Mouse (Mus musculus) heart, embryonic 13.5 days (tissue): ENCODE results near the gene Foxp1. TPM values are rescaled to one million over a fixed set of nuclear protein-coding genes. Genes with fewer than 3 reads are reported as not detected.

Experiments
- ATAC-seq: fragments of 200-750 bp; cut with Nextera tagmentation; 2 replicates; pipeline ENCODE4 v1.8.0; 2017; ENCODE audit warnings: moderate TSS enrichment; ENCODE audit not compliant: insufficient number of reproducible peaks, low FRiP score, low TSS enrichment; ENCODE audit errors: extremely low read depth
- H3K27ac ChIP-seq: fragments of 300-500 bp; sonication (generic); replicated peaks from 2 replicates; pipeline ENCODE4 v1.5.1; 2015; ENCODE audit warnings: moderate library complexity, mild to moderate bottlenecking, inconsistent platforms
- H3K27me3 ChIP-seq: fragments of 300-500 bp; sonication (generic); replicated peaks from 2 replicates; pipeline ENCODE4 v1.6.1; 2015; ENCODE audit warnings: mild to moderate bottlenecking, inconsistent platforms
- H3K36me3 ChIP-seq: fragments of 300-500 bp; sonication (generic); 2 replicates; pipeline ENCODE4 v1.6.1; 2015; ENCODE audit warnings: mild to moderate bottlenecking, inconsistent platforms
- H3K4me1 ChIP-seq: fragments of 300-500 bp; sonication (generic); 2 replicates; pipeline ENCODE4 v1.6.1; 2015; ENCODE audit warnings: inconsistent platforms
- H3K4me2 ChIP-seq: fragments of 300-500 bp; sonication (generic); 2 replicates; pipeline ENCODE4 v1.6.1; 2015; ENCODE audit warnings: inconsistent platforms, mild to moderate bottlenecking, moderate library complexity
- H3K4me3 ChIP-seq: fragments of 300-500 bp; sonication (generic); 2 replicates; pipeline ENCODE4 v1.5.1; 2015; ENCODE audit warnings: moderate library complexity, mild to moderate bottlenecking, inconsistent platforms
- H3K9ac ChIP-seq: fragments of 300-500 bp; sonication (generic); 2 replicates; pipeline ENCODE4 v1.6.1; 2015; ENCODE audit warnings: inconsistent platforms, mild to moderate bottlenecking, moderate library complexity
- H3K9me3 ChIP-seq: fragments of 300-500 bp; sonication (generic); 2 replicates; pipeline ENCODE4 v1.6.1; 2016; ENCODE audit warnings: inconsistent platforms
- WGBS: fragments of 180-500 bp; shearing (Covaris S2); methylation state at CpG from one replicate; pipeline ENCODE4 v1.1.7; 2015; ENCODE audit warnings: mixed read lengths; 5-methylcytosine and 5-hydroxymethylcytosine counted together
- polyA plus RNA-seq: library from polyadenylated mRNA; unstranded; fragments of >200 nt; fragmentation: Nextera tagmentation; extraction: Ambion mirVana; gene quantifications from 2 replicates; pipeline ENCODE4 v1.2.1, GENCODE M21; 2015

The Foxp1 gene
- polyA plus RNA-seq, 1 experiment from 2014 or later: 71.7 TPM

DNA sequence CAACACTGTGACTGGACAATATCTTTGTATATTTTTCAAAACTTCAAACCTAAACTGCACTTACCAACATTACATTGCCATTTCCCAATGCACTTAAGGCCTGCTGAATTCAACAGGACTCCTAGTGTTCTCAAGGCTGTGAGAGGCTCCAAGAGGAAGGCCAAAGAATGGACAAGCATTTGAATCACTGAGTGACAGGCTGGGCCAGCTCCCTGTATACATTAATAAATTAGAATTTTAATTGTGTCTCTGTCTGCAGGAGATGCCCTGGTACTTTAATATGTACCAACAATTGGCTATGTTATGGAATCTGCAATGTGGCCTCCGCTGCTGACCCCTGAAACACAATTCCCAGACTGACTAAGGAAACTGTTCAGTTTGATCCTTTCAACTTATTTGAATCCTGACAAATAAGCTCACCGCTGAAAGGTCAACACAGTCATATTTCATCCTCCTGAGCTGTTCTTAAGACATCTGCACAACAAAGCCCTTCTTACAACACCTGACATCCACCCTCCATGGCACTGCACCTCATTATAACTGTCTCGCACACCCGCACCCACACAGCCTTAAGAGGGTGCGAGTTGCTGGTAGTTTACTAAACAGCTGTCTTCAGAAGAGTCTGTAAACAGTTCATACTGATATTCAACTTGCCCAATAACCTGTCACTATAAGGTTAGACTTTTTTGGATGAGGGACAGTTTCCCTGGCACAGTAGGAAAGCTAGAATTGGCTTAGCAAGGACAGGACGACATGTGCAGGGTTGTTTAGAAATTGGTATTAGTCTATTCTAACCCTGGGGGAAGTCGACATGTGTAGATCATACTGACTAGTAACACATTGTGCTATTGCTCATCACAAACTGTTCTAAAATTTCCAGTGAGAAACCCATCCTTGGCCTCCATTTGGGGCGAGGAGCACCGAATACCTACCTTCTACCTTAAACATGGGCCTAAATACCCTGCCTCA is 448.9 kb downstream of the Foxp1 start:
- Histone ChIP-seq H3K27ac (no peak overlapping the region), H3K27me3 (no peaks in the 10 kb centered on the region), H3K9me3 (peaks cover 5% of the 10 kb centered on the region), H3K9ac (no peak overlapping the region), H3K4me3 (no peak overlapping the region), H3K4me2 (no peak overlapping the region), H3K36me3 (peaks cover 64% of the 10 kb centered on the region), H3K4me1 (0 out of 2 replicates have a peak, but pooled peaks cover 3% of the 10 kb centered on the region)
- 87% methylated on average over 9 of the region's 9 CpGs for WGBS
- ATAC-seq: no peak

DNA sequence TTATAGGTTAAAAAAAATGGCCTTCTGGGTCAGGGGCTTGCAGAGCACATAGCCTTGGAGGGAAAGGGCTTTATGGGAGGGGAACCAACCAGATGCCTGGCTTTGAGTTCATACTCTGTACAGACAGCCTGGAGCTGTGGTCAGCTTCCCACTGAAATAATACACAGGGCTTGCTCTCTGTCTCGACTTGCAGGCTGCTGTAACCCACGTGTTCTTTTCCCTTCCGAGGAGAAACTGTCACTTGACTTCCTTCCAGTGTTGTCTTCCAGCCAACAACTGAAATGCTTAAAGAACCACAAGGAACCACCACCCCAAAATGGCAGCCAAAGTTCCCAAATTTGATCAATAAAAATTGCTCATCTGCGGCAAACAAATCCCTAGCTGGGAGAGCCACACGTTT is 451.8 kb downstream of the Foxp1 start:
- peaks cover 23% of the 10 kb centered on the region for H3K4me1 ChIP-seq
- WGBS: 68% methylated on average over 5 of the region's 5 CpGs
- H3K27ac ChIP-seq: no peak overlapping the region
- H3K9ac ChIP-seq: no peak overlapping the region
- H3K36me3 ChIP-seq: peaks cover 61% of the 10 kb centered on the region
- H3K9me3 ChIP-seq: peaks cover 5% of the 10 kb centered on the region
- no peaks in the 10 kb centered on the region for H3K27me3 ChIP-seq
- no peak overlapping the region for H3K4me3 ChIP-seq
- ATAC-seq: no peak
- no peak overlapping the region for H3K4me2 ChIP-seq

DNA sequence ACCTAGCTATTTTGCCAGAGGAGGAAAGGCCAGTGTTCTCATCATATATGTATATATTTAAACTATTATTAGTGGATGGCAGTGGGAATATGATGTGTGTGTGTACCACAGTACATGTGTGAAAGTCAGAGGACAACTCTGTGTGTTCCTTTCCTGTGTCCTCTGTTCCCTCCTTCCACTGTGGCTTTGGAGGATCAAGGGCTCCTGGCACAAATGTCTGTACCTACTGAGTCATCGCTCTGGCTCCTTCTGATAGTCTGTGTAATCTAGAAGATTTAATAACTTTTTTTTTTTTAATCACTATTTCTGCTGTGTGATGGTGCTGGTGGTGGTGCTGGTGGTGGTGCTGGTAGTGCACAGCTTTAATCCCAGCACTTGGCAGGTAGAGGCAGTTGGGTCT is 452.8 kb downstream of the Foxp1 start:
- peaks cover under 1% of the 10 kb centered on the region for H3K9me3 ChIP-seq
- no peak overlapping the region for H3K4me3 ChIP-seq
- no peak overlapping the region for H3K9ac ChIP-seq
- H3K27me3 ChIP-seq: no peaks in the 10 kb centered on the region
- no peak for ATAC-seq
- 94% methylated on average over 1 of the region's 1 CpGs for WGBS
- H3K4me2 ChIP-seq: no peak overlapping the region
- H3K36me3 ChIP-seq: peaks cover 51% of the 10 kb centered on the region
- peaks cover 33% of the 10 kb centered on the region for H3K4me1 ChIP-seq
- no peak overlapping the region for H3K27ac ChIP-seq

DNA sequence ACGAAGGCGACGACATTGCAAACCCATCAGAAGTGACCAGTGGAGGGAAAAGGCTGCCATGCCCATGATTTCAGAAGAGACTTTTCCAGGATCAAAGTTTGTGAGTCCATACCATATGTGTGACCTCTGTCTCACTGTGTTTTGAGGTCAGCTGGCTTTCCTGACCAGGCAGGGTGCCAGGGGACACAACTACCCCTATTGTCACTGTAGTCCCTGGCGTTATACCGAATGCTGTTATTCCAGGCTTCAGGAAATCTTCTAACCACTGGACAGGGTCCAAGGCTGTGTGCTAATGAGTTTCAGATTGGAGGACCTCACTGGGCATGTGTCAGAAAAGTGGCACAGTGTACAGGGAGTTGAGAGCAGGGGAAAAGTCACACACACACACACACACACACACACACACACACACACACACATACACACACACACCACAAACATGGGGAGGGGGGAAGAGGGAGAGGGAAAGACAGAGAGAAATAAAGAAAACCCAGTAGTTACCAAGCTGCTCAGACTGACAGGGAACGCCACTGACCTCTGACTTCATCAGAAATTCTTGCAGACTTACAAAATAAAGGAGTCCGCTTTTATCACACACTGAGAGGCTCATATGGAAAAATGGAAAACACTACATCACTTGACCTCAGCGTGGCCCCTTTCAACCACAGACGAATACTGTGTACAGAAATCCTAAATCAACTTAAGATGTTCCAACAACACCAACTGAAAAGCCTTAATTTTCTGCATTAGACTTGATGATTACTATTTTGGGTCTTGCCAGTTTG is 456.8 kb downstream of the Foxp1 start:
- Histone ChIP-seq H3K27me3 (no peaks in the 10 kb centered on the region), H3K9me3 (no peaks in the 10 kb centered on the region), H3K4me2 (peak overlapping the region; percentile 9), H3K4me3 (no peak overlapping the region), H3K27ac (peak overlapping the region; percentile 78), H3K36me3 (peaks cover 18% of the 10 kb centered on the region), H3K4me1 (peaks cover 58% of the 10 kb centered on the region), H3K9ac (peak overlapping the region; percentile 19; the same call in 1 of the 2 replicates)
- ATAC-seq: peak; percentile 64; the same call in 1 of the 2 replicates
- 37% methylated on average over 9 of the region's 9 CpGs for WGBS

DNA sequence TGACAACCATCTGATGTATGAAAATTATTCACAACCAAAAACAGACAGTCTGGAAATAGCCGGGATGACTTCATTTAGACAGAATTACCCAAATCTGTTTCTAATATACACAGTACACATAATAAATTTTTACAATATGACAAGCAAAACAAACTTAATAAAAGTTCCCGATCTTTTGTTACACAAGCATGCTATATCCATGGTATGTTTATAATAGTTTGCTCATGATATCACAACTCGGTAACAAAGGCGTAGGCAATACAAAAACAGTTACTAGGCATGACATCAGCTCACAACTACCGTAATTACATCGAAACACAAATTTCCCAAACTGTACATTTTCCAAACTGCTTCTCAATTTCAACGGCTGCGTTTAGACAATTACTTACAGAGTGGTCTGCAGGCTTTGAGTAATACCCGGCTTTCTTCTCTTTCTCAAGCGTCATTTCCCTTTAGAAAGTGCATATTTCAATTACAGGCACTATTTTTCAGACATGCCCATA is 458.5 kb downstream of the Foxp1 start:
- H3K4me2 ChIP-seq: no peak overlapping the region
- H3K9ac ChIP-seq: no peak overlapping the region
- no peaks in the 10 kb centered on the region for H3K27me3 ChIP-seq
- H3K9me3 ChIP-seq: no peaks in the 10 kb centered on the region
- no peak overlapping the region for H3K4me3 ChIP-seq
- peaks cover 5% of the 10 kb centered on the region; the same call in 1 of the 2 replicates for H3K36me3 ChIP-seq
- 0 out of 2 replicates have a peak overlapping the region, but pooled peaks have one; percentile 78 for H3K27ac ChIP-seq
- H3K4me1 ChIP-seq: peaks cover 61% of the 10 kb centered on the region
- no peak for ATAC-seq
- 79% methylated on average over 10 of the region's 10 CpGs for WGBS

DNA sequence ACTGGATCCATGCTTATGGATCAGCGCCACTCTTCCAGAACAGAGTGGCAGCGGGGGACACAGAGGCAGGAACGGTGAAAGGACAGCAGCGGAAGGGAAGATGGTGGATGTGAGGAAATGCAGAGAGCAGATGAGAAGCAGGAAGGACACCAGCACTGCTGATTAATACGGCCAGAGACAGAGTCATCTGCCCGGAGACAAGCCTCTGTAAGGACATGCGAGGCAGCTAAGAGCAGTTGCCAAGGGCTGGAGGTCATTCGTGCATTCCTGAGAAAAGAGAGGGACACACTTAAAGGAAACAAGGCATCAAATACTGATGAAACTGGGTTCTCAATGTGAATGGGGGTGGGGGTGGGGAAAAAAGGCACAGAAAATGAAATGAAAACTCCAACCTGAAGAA is 459.6 kb downstream of the Foxp1 start:
- Histone ChIP-seq H3K27me3 (no peaks in the 10 kb centered on the region), H3K27ac (peak overlapping the region; percentile 13; the same call in 1 of the 2 replicates)

DNA sequence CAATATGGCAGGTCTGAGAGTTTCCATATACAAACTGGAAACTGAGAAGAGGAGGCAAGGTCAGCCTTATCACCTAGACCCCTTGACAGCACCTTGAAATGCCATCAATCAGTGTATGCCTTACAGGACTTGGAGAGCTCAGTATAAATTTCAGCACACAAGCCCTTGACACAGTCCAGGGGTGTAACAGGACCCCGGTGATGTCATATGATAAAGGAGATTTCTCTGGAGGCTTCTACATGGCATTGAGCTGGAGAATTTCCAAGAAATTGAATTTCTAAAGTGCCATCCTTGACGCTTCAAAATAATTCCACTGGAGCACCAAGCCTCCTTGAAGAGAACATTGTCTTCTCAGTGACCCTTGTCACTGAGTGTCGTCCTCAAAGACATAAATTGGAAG is 463.8 kb downstream of the Foxp1 start:
- 0 out of 2 replicates have a peak, but pooled peaks have one; percentile 51 for ATAC-seq

More for the DNA sequence above, 459.6 kb downstream of the Foxp1 start:
- peaks cover 2% of the 10 kb centered on the region; the same call in 1 of the 2 replicates for H3K36me3 ChIP-seq
- H3K4me3 ChIP-seq: no peak overlapping the region
- peaks cover 72% of the 10 kb centered on the region for H3K4me1 ChIP-seq
- 69% methylated on average over 8 of the region's 8 CpGs for WGBS
- ATAC-seq: no peak
- H3K9me3 ChIP-seq: no peaks in the 10 kb centered on the region
- no peak overlapping the region for H3K4me2 ChIP-seq
- H3K9ac ChIP-seq: no peak overlapping the region

DNA sequence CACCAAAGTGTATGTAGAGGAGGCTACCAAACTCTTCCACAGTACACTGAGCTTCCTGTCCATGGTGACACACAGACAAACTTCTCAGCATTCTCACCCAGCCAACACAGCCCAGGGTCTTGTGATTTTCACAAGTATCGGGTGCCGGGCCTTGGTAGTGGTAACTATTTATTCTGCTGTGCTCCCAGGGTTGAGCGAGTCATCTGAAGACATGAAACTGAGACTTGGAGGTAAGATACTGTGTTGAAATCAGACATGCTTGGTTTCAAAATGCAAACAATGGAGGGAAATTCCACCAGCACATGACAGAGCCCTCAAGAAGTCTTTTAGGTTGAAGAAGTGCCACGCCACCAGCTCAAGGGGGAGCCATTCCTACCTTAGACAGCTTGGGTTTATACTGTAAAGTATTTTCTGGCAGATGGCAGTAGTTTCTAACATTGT is 465.4 kb downstream of the Foxp1 start:
- Histone ChIP-seq H3K36me3 (no peaks in the 10 kb centered on the region), H3K9me3 (no peaks in the 10 kb centered on the region), H3K27ac (no peak overlapping the region), H3K4me3 (no peak overlapping the region), H3K27me3 (no peaks in the 10 kb centered on the region), H3K4me1 (peaks cover 37% of the 10 kb centered on the region), H3K9ac (no peak overlapping the region), H3K4me2 (no peak overlapping the region)
- 82% methylated on average over 4 of the region's 4 CpGs for WGBS
- ATAC-seq: no peak

More for the DNA sequence above, 463.8 kb downstream of the Foxp1 start:
- no peak overlapping the region for H3K4me3 ChIP-seq
- peaks cover 51% of the 10 kb centered on the region for H3K4me1 ChIP-seq
- no peak overlapping the region for H3K4me2 ChIP-seq
- 32% methylated on average over 3 of the region's 3 CpGs for WGBS
- H3K27me3 ChIP-seq: no peaks in the 10 kb centered on the region
- peak overlapping the region; percentile 26; the same call in 1 of the 2 replicates for H3K27ac ChIP-seq
- H3K9ac ChIP-seq: no peak overlapping the region
- no peaks in the 10 kb centered on the region; the same call in 1 of the 2 replicates for H3K36me3 ChIP-seq
- no peaks in the 10 kb centered on the region for H3K9me3 ChIP-seq

DNA sequence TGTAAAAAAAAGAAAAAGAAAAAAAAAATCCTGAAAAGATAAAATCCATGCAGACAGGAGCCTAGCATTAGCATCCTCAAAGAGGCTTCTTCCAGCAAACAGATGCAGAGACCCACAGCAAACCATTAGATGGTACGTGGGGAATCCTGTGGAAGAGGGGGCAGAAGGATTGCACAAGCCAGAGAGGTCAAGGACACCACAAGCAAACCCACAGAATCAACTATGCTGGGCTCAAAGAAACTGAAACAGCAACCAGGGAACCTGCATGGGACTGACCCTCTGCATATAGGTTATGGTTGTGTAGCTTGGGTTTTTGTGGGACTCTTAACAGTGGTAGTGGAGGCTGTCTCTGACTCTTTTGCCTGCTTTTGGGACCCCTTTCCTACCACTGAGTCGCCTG is 466.1 kb downstream of the Foxp1 start:
- Histone ChIP-seq H3K9me3 (no peaks in the 10 kb centered on the region), H3K9ac (no peak overlapping the region), H3K27me3 (no peaks in the 10 kb centered on the region), H3K27ac (no peak overlapping the region), H3K4me1 (peaks cover 37% of the 10 kb centered on the region), H3K4me3 (no peak overlapping the region), H3K4me2 (no peak overlapping the region), H3K36me3 (no peaks in the 10 kb centered on the region)
- ATAC-seq: no peak
- WGBS: 57% methylated on average over 2 of the region's 2 CpGs

DNA sequence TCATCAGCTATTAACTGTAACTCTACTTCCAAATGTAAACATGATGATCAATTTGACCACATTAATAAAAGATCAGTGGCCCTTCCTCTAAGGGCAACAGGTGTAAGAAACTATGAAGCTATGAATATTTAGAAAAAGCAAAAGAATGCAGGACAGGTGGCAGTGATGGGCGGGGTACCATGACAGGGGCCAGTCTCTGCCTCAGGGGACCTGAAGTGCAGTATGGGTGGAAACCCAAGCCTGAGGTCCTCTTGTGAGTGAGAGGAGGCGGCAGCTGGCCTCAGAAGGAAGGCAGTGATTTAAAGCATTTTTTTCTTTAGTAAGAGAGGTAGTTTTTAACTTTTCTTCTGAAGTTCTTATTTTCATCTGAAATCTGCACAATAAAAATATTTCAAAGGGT is 468.5 kb downstream of the Foxp1 start:
- no peaks in the 10 kb centered on the region for H3K9me3 ChIP-seq
- H3K4me2 ChIP-seq: no peak overlapping the region
- 86% methylated on average over 2 of the region's 2 CpGs for WGBS
- H3K9ac ChIP-seq: no peak overlapping the region
- no peak overlapping the region for H3K4me3 ChIP-seq
- H3K4me1 ChIP-seq: peaks cover 27% of the 10 kb centered on the region
- no peaks in the 10 kb centered on the region for H3K27me3 ChIP-seq
- no peaks in the 10 kb centered on the region for H3K36me3 ChIP-seq
- H3K27ac ChIP-seq: no peak overlapping the region
- ATAC-seq: no peak

DNA sequence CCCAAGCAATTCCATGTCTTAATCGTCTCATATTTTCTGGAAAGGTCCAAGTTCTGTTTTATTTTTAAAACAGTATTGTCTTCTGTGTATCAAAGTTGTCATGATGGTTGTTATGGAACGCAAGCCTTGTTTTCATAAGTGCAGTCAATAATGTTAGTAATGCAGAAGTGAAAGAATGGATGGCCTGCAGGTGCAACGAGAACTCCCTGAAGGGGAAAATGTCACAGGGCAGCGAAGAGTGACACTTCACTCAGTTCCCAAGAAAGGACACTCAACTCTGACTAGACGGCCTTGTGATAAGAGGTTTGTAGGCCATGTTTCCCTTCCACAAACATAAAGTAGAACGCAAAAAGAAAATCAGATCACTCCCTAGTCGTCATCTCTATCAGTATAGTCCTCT is 469.4 kb downstream of the Foxp1 start:
- H3K4me2 ChIP-seq: no peak overlapping the region
- 60% methylated on average over 7 of the region's 7 CpGs for WGBS
- no peak overlapping the region for H3K27ac ChIP-seq

More for the DNA sequence above, 469.4 kb downstream of the Foxp1 start:
- H3K4me3 ChIP-seq: no peak overlapping the region
- H3K36me3 ChIP-seq: no peaks in the 10 kb centered on the region
- H3K9ac ChIP-seq: no peak overlapping the region
- no peak for ATAC-seq
- no peaks in the 10 kb centered on the region for H3K27me3 ChIP-seq
- no peaks in the 10 kb centered on the region for H3K9me3 ChIP-seq
- peaks cover 19% of the 10 kb centered on the region for H3K4me1 ChIP-seq
